Mouse (Mus musculus): Measurements from ENCODE around the gene Ppp2r3d. TPM values are rescaled to one million over a fixed set of nuclear protein-coding genes. Genes with fewer than 3 reads are reported as not detected.

The Ppp2r3d gene
- total RNA-seq, 2 experiments from 2014 or later: 9.6 to 63.5 TPM

DNA sequence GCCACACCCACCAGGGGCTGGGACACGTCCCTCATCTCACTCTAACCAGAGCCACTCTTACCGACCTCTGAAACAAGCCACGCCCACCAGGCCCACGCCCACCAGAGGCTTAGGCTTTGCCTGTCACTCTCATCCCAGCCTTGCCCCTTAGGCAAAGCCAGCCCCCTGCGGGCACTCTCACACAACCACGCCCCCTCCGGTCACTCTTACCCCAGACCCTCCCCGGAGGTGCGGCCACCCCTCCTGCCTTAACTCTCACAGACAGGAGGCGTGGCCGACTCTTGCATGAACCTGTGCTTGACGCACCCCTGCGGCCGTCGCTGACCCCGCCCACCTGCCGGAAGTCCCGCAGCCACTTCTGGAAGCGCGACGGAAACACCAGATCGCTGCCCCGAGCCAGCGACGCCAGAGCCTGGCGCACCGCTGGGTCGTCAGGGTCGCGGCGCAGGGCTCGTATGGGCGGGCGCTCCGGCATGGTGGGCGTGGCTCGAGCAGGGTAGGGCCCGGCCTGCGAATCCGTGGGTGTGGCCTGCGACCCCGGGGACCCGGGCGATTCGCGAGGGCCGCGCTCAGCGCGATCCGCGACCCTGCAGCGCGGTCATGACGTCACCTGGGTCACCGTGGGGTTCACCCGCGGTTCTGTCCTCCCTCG is 53.7 kb downstream of the Ppp2r3d start:
- ATAC-seq (replicated peaks; ENCODE audit: low FRiP score, low TSS enrichment, poor library complexity, severe bottlenecking): peak; percentile 60

DNA sequence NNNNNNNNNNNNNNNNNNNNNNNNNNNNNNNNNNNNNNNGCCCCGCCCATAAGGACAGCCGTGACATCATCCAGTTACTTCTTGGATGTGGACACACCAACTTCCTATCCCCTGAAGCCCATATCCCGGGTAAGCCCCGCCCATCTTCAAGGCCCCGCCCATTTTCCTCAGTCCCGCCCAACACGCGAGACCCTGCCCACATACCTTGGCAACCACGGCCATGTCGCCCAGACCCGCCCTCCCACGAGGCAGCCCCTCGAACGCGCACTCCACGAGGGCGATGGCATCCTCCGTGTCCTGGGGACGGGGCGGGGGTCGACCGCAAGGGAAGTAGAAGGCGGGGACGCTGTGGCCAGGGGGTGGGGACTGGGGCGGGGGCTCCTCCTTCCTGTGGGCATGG is 54.3 kb downstream of the Ppp2r3d start:
- no peak for ATAC-seq (replicated peaks; ENCODE audit: low FRiP score, low TSS enrichment, poor library complexity, severe bottlenecking)

DNA sequence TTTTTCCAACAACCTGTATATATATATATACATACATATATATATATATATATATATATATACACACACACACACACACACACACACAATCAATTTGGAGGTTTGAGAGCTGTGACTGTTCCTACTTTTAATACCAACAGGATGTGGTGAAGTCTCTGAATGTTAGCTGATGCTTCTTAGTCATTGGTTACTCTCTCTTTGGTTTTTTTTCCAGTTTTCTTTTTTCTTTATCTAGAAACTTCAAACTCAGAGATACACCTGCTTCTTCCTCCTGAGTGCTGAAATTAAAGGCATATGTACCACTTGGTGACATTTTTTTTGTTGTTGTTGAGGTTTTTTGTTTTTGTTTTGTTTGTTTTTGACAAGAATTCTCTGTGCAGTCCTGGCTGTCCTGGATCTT is 63.8 kb downstream of the Ppp2r3d start:
- ATAC-seq (replicated peaks; ENCODE audit: low FRiP score, low TSS enrichment, poor library complexity, severe bottlenecking): no peak

DNA sequence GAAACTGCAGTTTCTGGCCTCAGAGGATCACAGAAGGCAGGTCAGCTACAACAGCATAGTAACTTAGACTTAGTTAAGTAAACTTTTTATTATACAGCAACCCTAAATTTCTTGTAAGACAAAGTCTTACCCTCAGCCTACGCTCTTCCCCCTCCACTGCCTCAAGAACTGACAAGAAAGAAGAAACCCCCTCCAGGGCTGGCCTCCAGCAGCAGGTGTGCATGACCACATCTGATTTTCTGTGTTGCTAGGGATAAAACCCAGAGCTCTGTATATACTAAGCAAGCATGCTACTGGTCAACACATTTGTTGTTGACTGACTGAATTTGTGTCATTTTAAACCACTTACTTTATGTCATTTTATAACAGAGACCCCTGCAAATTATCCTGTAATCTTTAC is 65.1 kb downstream of the Ppp2r3d start:
- ATAC-seq (replicated peaks; ENCODE audit: low FRiP score, low TSS enrichment, poor library complexity, severe bottlenecking): no peak

DNA sequence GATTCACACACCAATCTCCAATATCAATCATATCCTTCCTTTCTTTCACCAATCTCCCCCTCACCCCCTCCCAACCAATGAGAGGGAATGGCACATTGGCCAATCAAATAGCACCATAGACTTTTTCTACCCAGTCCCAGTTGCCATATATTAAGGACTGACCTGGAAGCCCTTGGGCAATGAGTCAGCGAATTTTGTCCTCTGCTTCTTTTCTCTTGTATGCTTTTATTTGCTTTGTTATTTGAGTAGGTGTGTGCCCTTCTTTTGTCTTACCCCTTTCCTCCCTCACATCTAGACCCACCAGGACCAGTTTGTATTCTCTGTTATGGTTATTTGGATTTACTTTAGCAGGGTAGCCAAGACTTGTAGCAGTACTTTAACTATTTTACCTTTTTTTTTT is 68.1 kb downstream of the Ppp2r3d start:
- no peak for ATAC-seq (replicated peaks; ENCODE audit: low FRiP score, low TSS enrichment, poor library complexity, severe bottlenecking)

Other genes with a start within 250 kb of the Ppp2r3d start
- 10.1 and 18.4 TPM in 2 replicates for gene 2010315B03Rik, start 164.2 kb downstream of the Ppp2r3d start, total RNA-seq (2014; fragmentation: Nextera tagmentation)
- gene 2010315B03Rik, start 164.2 kb downstream of the Ppp2r3d start, total RNA-seq (2017): 11.7 and 25.2 TPM in 2 replicates
- not detected in 2 replicates for gene Gm21836, start 16.9 kb upstream of the Ppp2r3d start, total RNA-seq (2014; fragmentation: Nextera tagmentation)
- not detected in 2 replicates for gene Gm21836, start 16.9 kb upstream of the Ppp2r3d start, total RNA-seq (2017)

Data from megakaryocyte-erythroid progenitor cell, adult 5-6 weeks (primary cell).